8 mouse cellular contexts compared by ENCODE assay signal in genomic region chr3:145987970-145988683, GRCm38 (mm10). TPM values are rescaled to one million over a fixed set of nuclear protein-coding genes. Genes with fewer than 3 reads are reported as not detected.
DNase-seq lines count a peak whose midpoint lies in the region; ATAC-seq and TF ChIP-seq lines count a peak whose summit lies in the region.

No protein-coding gene starts in this region.

- no peak overlapping the region for H3K27ac ChIP-seq in bone marrow macrophage, adult 2 months (ENCODE audit: insufficient read depth, low read depth, low read length)
- H3K27ac ChIP-seq in forebrain, embryonic 14.5 days (ENCODE audit: low read depth, low read length), result peak overlapping the region; percentile 33; the same call in 1 of the 2 replicates
- peak overlapping the region; percentile 87 for H3K27ac ChIP-seq in liver, postnatal 0 days (ENCODE audit: low read depth)
- H3K27ac ChIP-seq in neural tube, embryonic 15.5 days (replicated peaks), result peak overlapping the region; percentile 35; the same call in 1 of the 2 replicates

- TF ChIP-seq CTCF in bone marrow macrophage, adult 2 months (IDR thresholded peaks at IDR 0.05; ENCODE audit: low read depth, low read length), result no peak
- no peak for TF ChIP-seq CTCF in liver, postnatal 0 days (IDR thresholded peaks at IDR 0.05; ENCODE audit: low read depth)

- TF ChIP-seq EP300 in liver, postnatal 0 days (IDR thresholded peaks at IDR 0.05; ENCODE audit: low read depth), result no peak

- H3K4me3 ChIP-seq in bone marrow macrophage, adult 2 months (ENCODE audit: insufficient read depth, low read length), result peak overlapping the region; percentile 46
- H3K4me3 ChIP-seq in forebrain, embryonic 14.5 days (ENCODE audit: low read depth, low read length), result peak overlapping the region; percentile 63
- peak overlapping the region; percentile 55 for H3K4me3 ChIP-seq in liver, postnatal 0 days (ENCODE audit: low read depth, low read length)
- peak overlapping the region; percentile 74 for H3K4me3 ChIP-seq in neural tube, embryonic 15.5 days (replicated peaks)

- H3K27me3 ChIP-seq in forebrain, embryonic 14.5 days (replicated peaks; ENCODE audit: control insufficient read depth, insufficient read depth, low read length), result peaks cover 10% of the 10 kb centered on the region; the same call in 1 of the 2 replicates
- peaks cover 25% of the 10 kb centered on the region for H3K27me3 ChIP-seq in liver, postnatal 0 days (ENCODE audit: insufficient read depth, low read length)
- peaks cover 23% of the 10 kb centered on the region for H3K27me3 ChIP-seq in neural tube, embryonic 15.5 days (replicated peaks)

- under 1% methylated on average over 61 of the region's 101 CpGs for WGBS in forebrain, embryonic 14.5 days
- WGBS in liver, postnatal 0 days (ENCODE audit: insufficient replicate concordance), result under 1% methylated on average over 73 of the region's 101 CpGs
- 0% methylated on average over 60 of the region's 101 CpGs for WGBS in neural tube, embryonic 15.5 days

- ATAC-seq in CD4-positive, CD25-positive, alpha-beta regulatory T cell, adult 4 months, result peak; percentile 37
- peak; percentile 82 for ATAC-seq in forebrain, embryonic 14.5 days
- ATAC-seq in liver, postnatal 0 days, result peak; percentile 91
- ATAC-seq in neural tube, embryonic 15.5 days (ENCODE audit: low FRiP score), result peak; percentile 74

- TF ChIP-seq POLR2A in bone marrow macrophage, adult 2 months (IDR thresholded peaks at IDR 0.05; ENCODE audit: borderline replicate concordance, low read depth, low read length), result no peak

- no peaks in the 10 kb centered on the region for H3K36me3 ChIP-seq in forebrain, embryonic 14.5 days (ENCODE audit: control insufficient read depth, insufficient read depth, low read length)
- no peaks in the 10 kb centered on the region for H3K36me3 ChIP-seq in liver, postnatal 0 days (replicated peaks; ENCODE audit: insufficient read depth, low read length)
- H3K36me3 ChIP-seq in neural tube, embryonic 15.5 days, result no peaks in the 10 kb centered on the region

- H3K4me2 ChIP-seq in forebrain, embryonic 14.5 days (ENCODE audit: low read length), result peak overlapping the region; percentile 77
- peak overlapping the region; percentile 79 for H3K4me2 ChIP-seq in liver, postnatal 0 days (ENCODE audit: low read depth, low read length)
- H3K4me2 ChIP-seq in neural tube, embryonic 15.5 days, result peak overlapping the region; percentile 82

- intact Hi-C loops in heart, postnatal 10 days (cut with DNase I), result loop anchor here (2.0 kb wide), 2 partner anchors 23 to 37 kb away; no protein-coding TSS in a partner anchor

- no peaks in the 10 kb centered on the region for H3K9me3 ChIP-seq in forebrain, embryonic 14.5 days (replicated peaks; ENCODE audit: control insufficient read depth, low read length)
- no peaks in the 10 kb centered on the region for H3K9me3 ChIP-seq in liver, postnatal 0 days (ENCODE audit: low read length)
- no peaks in the 10 kb centered on the region for H3K9me3 ChIP-seq in neural tube, embryonic 15.5 days (replicated peaks)

- DNase-seq in forebrain, embryonic 14.5 days (ENCODE audit: low spot score), result peak; percentile 65
- DNase-seq in heart, postnatal 10 days, result peak; percentile 89 to 93
- peak; percentile 92 to 94 for DNase-seq in kidney, postnatal 36 days
- DNase-seq in liver, postnatal 0 days, result peak; percentile 79
- peak; percentile 25 to 37 for DNase-seq in thymus, postnatal 10 days (ENCODE audit: low spot score in 2 of 2)

- H3K9ac ChIP-seq in forebrain, embryonic 14.5 days (ENCODE audit: low read length), result peak overlapping the region; percentile 70
- peak overlapping the region; percentile 60 for H3K9ac ChIP-seq in liver, postnatal 0 days (replicated peaks)
- peak overlapping the region; percentile 60 for H3K9ac ChIP-seq in neural tube, embryonic 15.5 days (replicated peaks)

- H3K4me1 ChIP-seq in bone marrow macrophage, adult 2 months (ENCODE audit: control insufficient read depth, insufficient read depth, low read length), result no peaks in the 10 kb centered on the region
- peaks cover 4% of the 10 kb centered on the region for H3K4me1 ChIP-seq in forebrain, embryonic 14.5 days (ENCODE audit: control insufficient read depth, insufficient read depth, low read length)
- H3K4me1 ChIP-seq in liver, postnatal 0 days (ENCODE audit: insufficient read depth), result peaks cover 10% of the 10 kb centered on the region
- H3K4me1 ChIP-seq in neural tube, embryonic 15.5 days, result peaks cover 25% of the 10 kb centered on the region

RNA-seq across cellular contexts. Expression of gene Syde2, which starts 0.5 kb away (rescaled TPM):
- polyA plus RNA-seq in CD4-positive, CD25-positive, alpha-beta regulatory T cell, adult 4 months (2017; shearing (Covaris generic)), result not detected
- 0.24 TPM in 1 of 2 replicates, not detected in the other for polyA plus RNA-seq in bone marrow macrophage, adult 2 months (2012; ENCODE audit: insufficient read depth, insufficient read length, missing spikeins)
- 0.52 and 0.67 TPM in 2 replicates for polyA plus RNA-seq in forebrain, embryonic 14.5 days (2014; fragmentation: Nextera tagmentation; extraction: Ambion mirVana)
- 10 to 100 TPM; 27.4 to 29.0 TPM for total RNA-seq in heart, postnatal 10 days (2021)
- polyA plus RNA-seq in liver, postnatal 0 days (2015; fragmentation: Nextera tagmentation; extraction: Ambion mirVana), result 0.47 and 0.70 TPM in 2 replicates
- polyA plus RNA-seq in neural tube, embryonic 15.5 days (2015; fragmentation: Nextera tagmentation; extraction: Ambion mirVana), result 0.37 and 0.57 TPM in 2 replicates

RNA-seq across cellular contexts. Expression of gene 2410004B18Rik, which starts 50.3 kb away (rescaled TPM):
- polyA plus RNA-seq in CD4-positive, CD25-positive, alpha-beta regulatory T cell, adult 4 months (2017; shearing (Covaris generic)), result 10 to 100 TPM; 18.9 to 21.5 TPM
- polyA plus RNA-seq in bone marrow macrophage, adult 2 months (2012; ENCODE audit: insufficient read depth, insufficient read length, missing spikeins), result 23.2 and 24.2 TPM in 2 replicates
- polyA plus RNA-seq in forebrain, embryonic 14.5 days (2014; fragmentation: Nextera tagmentation; extraction: Ambion mirVana), result 76.4 and 83.3 TPM in 2 replicates
- 10 to 100 TPM; 22.6 to 23.1 TPM for total RNA-seq in heart, postnatal 10 days (2021)
- 10.1 and 11.8 TPM in 2 replicates for polyA plus RNA-seq in liver, postnatal 0 days (2015; fragmentation: Nextera tagmentation; extraction: Ambion mirVana)
- 70.1 and 79.9 TPM in 2 replicates for polyA plus RNA-seq in neural tube, embryonic 15.5 days (2015; fragmentation: Nextera tagmentation; extraction: Ambion mirVana)

Comparison
In these comparisons a context has a peak if more than half of its experiments do, and no peak if none do; other contexts are left out.
1. ATAC-seq: peak in every context shown above with its lines; median percentile 91 in liver, postnatal 0 days; 82 in forebrain, embryonic 14.5 days; 74 in neural tube, embryonic 15.5 days; 37 in CD4-positive, CD25-positive, alpha-beta regulatory T cell, adult 4 months.
2. DNase-seq: peak in every context shown above with its lines; median percentile 93 in kidney, postnatal 36 days; 91 in heart, postnatal 10 days; 79 in liver, postnatal 0 days; 65 in forebrain, embryonic 14.5 days; 31 in thymus, postnatal 10 days.